Mouse (Mus musculus) megakaryocyte, embryonic 14.5 days (primary cell): ENCODE results near the gene Ascc1. TPM values are rescaled to one million over a fixed set of nuclear protein-coding genes. Genes with fewer than 3 reads are reported as not detected.
A peak's percentile ranks its signal among the peaks of the same experiment; 100 is the strongest.

Experiments used
- H3K27me3 ChIP-seq: replicated peaks from 2 replicates; pipeline ENCODE3; 2012; ENCODE audit warnings: inconsistent platforms
- H3K36me3 ChIP-seq: replicated peaks from 2 replicates; pipeline ENCODE3; 2012; ENCODE audit warnings: low read length, inconsistent platforms, mixed read lengths
- H3K4me1 ChIP-seq: 2 replicates; pipeline ENCODE4 v1.6.1; 2012; ENCODE audit warnings: inconsistent platforms
- H3K4me3 ChIP-seq: replicated peaks from 2 replicates; pipeline ENCODE3; 2012; ENCODE audit warnings: moderate library complexity, mild to moderate bottlenecking, inconsistent platforms
- H3K9me3 ChIP-seq: 2 replicates; pipeline ENCODE4 v1.6.1; 2012; ENCODE audit warnings: inconsistent platforms
- FLI1 ChIP-seq: IDR thresholded peaks from 2 replicates; pipeline ENCODE4 v1.6.1; 2012; ENCODE audit warnings: low read length, inconsistent platforms, mixed read lengths
- GATA1 ChIP-seq: IDR thresholded peaks from 3 replicates; pipeline ENCODE4 v1.6.1; 2012; ENCODE audit warnings: mixed read lengths, low read length, inconsistent platforms, borderline replicate concordance
- polyA plus RNA-seq: library from polyadenylated mRNA; stranded (reverse); fragments of >175 nt; gene quantifications from 2 replicates; pipeline ENCODE4 v1.2.3, GENCODE M21; 2012; ENCODE audit warnings: low replicate concordance; ENCODE audit not compliant: insufficient read depth

Gene Ascc1
- polyA plus RNA-seq, 1 experiment, result 126 TPM

- no peak for TF ChIP-seq GATA1
- TF ChIP-seq FLI1, result no peak
- Histone ChIP-seq H3K4me3 (no peak overlapping the region), H3K36me3 (peaks cover 53% of the 10 kb centered on the region), H3K9me3 (no peaks in the 10 kb centered on the region), H3K4me1 (peaks cover 84% of the 10 kb centered on the region), H3K27me3 (no peaks in the 10 kb centered on the region)
Observed at GRCm38 (mm10) chr10:60084065-60084464, 81.5 kb downstream of the Ascc1 start.

GRCm38 (mm10) chr10:60092311-60092710 is 89.7 kb downstream of the Ascc1 start:
- Histone ChIP-seq H3K4me3 (no peak overlapping the region), H3K36me3 (peaks cover 29% of the 10 kb centered on the region), H3K27me3 (peaks cover 10% of the 10 kb centered on the region), H3K9me3 (no peaks in the 10 kb centered on the region), H3K4me1 (peaks cover 54% of the 10 kb centered on the region)
- TF ChIP-seq GATA1 (no peak), FLI1 (no peak)

DNA sequence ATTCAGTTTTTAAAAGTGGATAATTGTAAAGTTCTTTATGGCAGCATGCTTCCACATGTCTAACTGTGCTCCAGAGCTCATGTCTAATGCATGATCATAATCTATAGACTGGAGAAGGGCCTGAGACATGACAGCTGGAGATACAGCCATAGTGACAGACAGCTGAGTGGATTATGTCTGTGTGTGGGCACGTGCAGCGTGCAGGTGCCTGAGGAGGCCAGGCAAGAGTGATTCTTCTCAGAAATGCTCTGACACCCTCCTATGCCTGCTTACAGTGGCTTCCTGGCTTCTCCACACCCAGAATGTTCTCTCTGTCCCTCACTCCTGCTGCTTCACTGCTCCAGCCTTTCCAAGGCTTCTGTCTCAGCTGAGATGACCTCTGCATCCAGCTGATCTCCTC is 91.1 kb downstream of the Ascc1 start:
- Histone ChIP-seq H3K4me3 (no peak overlapping the region), H3K27me3 (peaks cover 10% of the 10 kb centered on the region), H3K4me1 (peaks cover 44% of the 10 kb centered on the region), H3K36me3 (peaks cover 30% of the 10 kb centered on the region), H3K9me3 (no peaks in the 10 kb centered on the region)
- TF ChIP-seq FLI1 (no peak), GATA1 (no peak)

- no peak overlapping the region for H3K4me3 ChIP-seq
- H3K4me1 ChIP-seq, result peaks cover 27% of the 10 kb centered on the region
- H3K9me3 ChIP-seq, result no peaks in the 10 kb centered on the region
- peaks cover 47% of the 10 kb centered on the region for H3K36me3 ChIP-seq
- H3K27me3 ChIP-seq, result peaks cover 10% of the 10 kb centered on the region
- TF ChIP-seq GATA1, result no peak
- TF ChIP-seq FLI1, result no peak
Observed at GRCm38 (mm10) chr10:60095558-60095957, 93.0 kb downstream of the Ascc1 start.

DNA sequence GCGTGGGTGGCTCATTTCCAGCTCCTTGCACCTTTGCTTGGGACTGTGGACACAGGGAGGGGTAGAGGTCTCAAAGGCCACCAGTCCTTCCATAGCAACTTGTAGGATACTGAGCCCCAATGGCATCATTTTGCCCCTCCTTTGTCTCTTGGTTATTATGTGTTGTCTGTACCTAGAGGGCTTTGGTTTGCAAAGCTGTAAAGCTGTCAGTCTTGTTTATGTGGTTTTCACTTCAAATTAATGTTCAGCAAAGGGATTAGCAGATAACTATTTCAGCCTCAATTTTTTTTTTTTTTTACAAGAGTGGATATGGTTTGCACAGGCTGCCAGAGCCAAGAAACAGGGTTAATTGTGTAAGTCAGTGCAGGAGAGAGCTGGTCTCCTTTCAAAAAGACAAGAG is 93.7 kb downstream of the Ascc1 start:
- Histone ChIP-seq H3K4me3 (no peak overlapping the region), H3K27me3 (peaks cover 10% of the 10 kb centered on the region), H3K9me3 (no peaks in the 10 kb centered on the region), H3K4me1 (peaks cover 20% of the 10 kb centered on the region), H3K36me3 (peaks cover 52% of the 10 kb centered on the region)
- TF ChIP-seq FLI1, result no peak
- TF ChIP-seq GATA1, result no peak

DNA sequence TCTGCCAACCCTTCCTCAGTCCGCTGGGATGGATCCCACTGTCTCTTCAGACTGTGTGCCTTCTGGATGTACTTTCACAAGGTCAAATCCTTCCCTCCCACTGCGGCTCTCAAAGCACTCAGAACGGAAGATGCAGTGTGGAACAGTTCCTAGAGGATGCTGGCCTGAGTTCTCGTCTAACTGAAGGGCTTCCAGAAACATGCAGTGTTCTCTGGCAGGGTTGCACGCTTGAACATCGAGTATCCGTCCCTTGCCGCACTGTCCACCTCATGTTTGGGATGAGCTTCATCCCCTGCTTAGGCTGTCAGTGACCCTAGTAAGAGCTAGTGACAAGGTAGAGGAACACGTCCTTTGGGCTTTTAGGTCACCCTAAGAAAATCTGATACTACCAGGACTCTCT is 94.5 kb downstream of the Ascc1 start:
- Histone ChIP-seq H3K4me1 (peaks cover 18% of the 10 kb centered on the region), H3K27me3 (peaks cover 10% of the 10 kb centered on the region), H3K9me3 (no peaks in the 10 kb centered on the region), H3K4me3 (no peak overlapping the region), H3K36me3 (peaks cover 52% of the 10 kb centered on the region)
- TF ChIP-seq GATA1 (no peak), FLI1 (no peak)

- Histone ChIP-seq H3K36me3 (peaks cover 53% of the 10 kb centered on the region), H3K9me3 (no peaks in the 10 kb centered on the region), H3K4me3 (no peak overlapping the region), H3K27me3 (peaks cover 8% of the 10 kb centered on the region), H3K4me1 (peaks cover 18% of the 10 kb centered on the region)
- TF ChIP-seq FLI1 (no peak), GATA1 (no peak)
Observed at GRCm38 (mm10) chr10:60097774-60098173, 95.2 kb downstream of the Ascc1 start.

- Histone ChIP-seq H3K27me3 (peaks cover 66% of the 10 kb centered on the region), H3K4me1 (peaks cover 20% of the 10 kb centered on the region), H3K4me3 (peak overlapping the region; percentile 56), H3K36me3 (peaks cover 19% of the 10 kb centered on the region), H3K9me3 (no peaks in the 10 kb centered on the region)
- no peak for TF ChIP-seq FLI1
- no peak for TF ChIP-seq GATA1
Observed at GRCm38 (mm10) chr10:60105391-60106145, 103.0 kb downstream of the Ascc1 start.

DNA sequence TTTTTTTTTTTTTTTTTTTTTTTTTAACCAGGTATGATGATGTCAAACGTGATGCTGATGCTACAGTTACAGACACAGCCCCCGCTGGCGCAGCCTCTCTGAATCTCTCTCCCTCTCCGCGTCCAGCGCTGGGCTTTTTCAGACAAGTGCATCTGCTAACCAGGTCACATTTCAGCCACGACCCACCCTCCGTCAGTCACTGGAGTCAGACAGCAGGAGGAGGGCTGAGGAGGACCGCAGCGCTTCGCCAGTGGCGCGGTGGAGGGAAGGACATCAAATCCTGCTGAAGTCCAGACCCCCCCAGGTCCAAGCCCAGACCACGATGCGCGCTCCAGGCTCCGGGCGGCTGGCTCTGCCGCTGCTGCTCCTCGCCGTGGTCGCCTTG is 103.5 kb downstream of the Ascc1 start, which contains the start of gene Spock2:
Gene Spock2, plus strand, starts transcription at position 74 of the 385 bp plus-strand sequence.
- Histone ChIP-seq H3K4me1 (peaks cover 20% of the 10 kb centered on the region), H3K4me3 (peak within 1 kb of the TSS; percentile 92), H3K36me3 (peaks cover 13% of the 10 kb centered on the region), H3K27me3 (peaks cover 72% of the 10 kb centered on the region), H3K9me3 (no peaks in the 10 kb centered on the region)
- no peak for TF ChIP-seq GATA1
- no peak for TF ChIP-seq FLI1

DNA sequence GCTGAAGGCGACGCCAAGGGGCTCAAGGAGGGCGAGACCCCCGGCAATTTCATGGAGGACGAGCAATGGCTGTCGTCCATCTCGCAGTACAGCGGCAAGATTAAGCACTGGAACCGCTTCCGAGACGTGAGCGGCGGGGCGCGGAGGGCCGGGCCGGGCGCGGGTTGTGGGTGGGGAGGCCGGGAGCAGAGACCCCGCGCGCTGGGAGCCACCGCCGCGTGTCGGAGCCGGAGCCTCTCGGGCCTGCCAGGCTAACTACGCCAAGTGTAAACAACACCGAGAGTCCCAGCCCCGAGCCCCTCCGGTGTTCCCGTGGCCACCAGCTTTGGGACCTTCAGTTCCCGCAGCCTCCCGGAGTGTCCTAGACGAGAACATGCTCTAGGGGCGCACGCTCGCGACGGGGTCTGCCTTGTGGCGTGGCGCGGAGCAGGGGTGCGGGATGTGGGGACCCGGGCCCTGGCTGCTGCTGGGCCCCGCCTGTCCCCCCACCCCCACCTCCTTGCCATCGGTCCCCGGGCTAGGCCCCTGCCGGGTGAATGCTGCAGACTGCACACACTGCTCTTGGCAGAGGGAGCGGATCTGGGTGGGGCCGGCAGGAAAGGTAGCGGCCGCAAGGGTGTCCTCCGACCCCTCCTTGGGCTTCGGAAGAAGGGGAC is 104.1 kb downstream of the Ascc1 start:
- no peaks in the 10 kb centered on the region for H3K9me3 ChIP-seq
- peaks cover 8% of the 10 kb centered on the region for H3K36me3 ChIP-seq
- TF ChIP-seq FLI1, result no peak
- TF ChIP-seq GATA1, result no peak
- H3K4me3 ChIP-seq, result peak overlapping the region; percentile 92
- H3K27me3 ChIP-seq, result peaks cover 77% of the 10 kb centered on the region
- H3K4me1 ChIP-seq, result peaks cover 20% of the 10 kb centered on the region

- TF ChIP-seq GATA1 (no peak), FLI1 (no peak)
- Histone ChIP-seq H3K27me3 (peaks cover 81% of the 10 kb centered on the region), H3K4me3 (peak overlapping the region; percentile 92), H3K9me3 (no peaks in the 10 kb centered on the region), H3K4me1 (peaks cover 20% of the 10 kb centered on the region), H3K36me3 (peaks cover 8% of the 10 kb centered on the region)
Observed at GRCm38 (mm10) chr10:60107448-60107847, 104.8 kb downstream of the Ascc1 start.
